Comparison of ENCODE assay signal across 7 mouse cellular contexts in genomic region chr13:49216220-49216552, GRCm38 (mm10). TPM values are rescaled to one million over a fixed set of nuclear protein-coding genes. Genes with fewer than 3 reads are reported as not detected.
DNase-seq lines count a peak whose midpoint lies in the region; ATAC-seq and TF ChIP-seq lines count a peak whose summit lies in the region.

No protein-coding gene starts in this region.

- H3K4me3 ChIP-seq in lung, embryonic 16.5 days (ENCODE audit: low read length) = peak overlapping the region; percentile 89
- peak overlapping the region; percentile 82 for H3K4me3 ChIP-seq in forebrain, embryonic 10.5 days
- H3K4me3 ChIP-seq in limb, embryonic 14.5 days (replicated peaks; ENCODE audit: low read length) = peak overlapping the region; percentile 91
- peak overlapping the region; percentile 85 for H3K4me3 ChIP-seq in stomach, embryonic 14.5 days (ENCODE audit: low read depth, low read length)

- peak overlapping the region; percentile 81 for H3K4me2 ChIP-seq in lung, embryonic 16.5 days (ENCODE audit: low read depth, low read length)
- peak overlapping the region; percentile 55 for H3K4me2 ChIP-seq in limb, embryonic 14.5 days (replicated peaks; ENCODE audit: low read depth, low read length, severe bottlenecking)
- peak overlapping the region; percentile 74 for H3K4me2 ChIP-seq in stomach, embryonic 14.5 days (replicated peaks; ENCODE audit: low read depth, low read length)

- no peak for DNase-seq in lung, postnatal 10 days
- DNase-seq in forebrain, embryonic 10.5 days (ENCODE audit: extremely low spot score, low spot score) = no peak
- no peak for DNase-seq in limb, embryonic 14.5 days (ENCODE audit: low spot score)
- DNase-seq in c-Kit-positive CD71-positive TER-119-positive erythroid progenitor cells, embryonic 14.5 days (ENCODE audit: low spot score) = no peak
- no peak for DNase-seq in cerebellum, postnatal 10 days

- peaks cover 24% of the 10 kb centered on the region for H3K4me1 ChIP-seq in lung, embryonic 16.5 days (replicated peaks; ENCODE audit: control insufficient read depth, insufficient read depth, low read length)
- H3K4me1 ChIP-seq in forebrain, embryonic 10.5 days = peaks cover 82% of the 10 kb centered on the region
- peaks cover 23% of the 10 kb centered on the region for H3K4me1 ChIP-seq in limb, embryonic 14.5 days (ENCODE audit: control insufficient read depth, insufficient read depth, low read length)
- peaks cover 20% of the 10 kb centered on the region; the same call in 1 of the 2 replicates for H3K4me1 ChIP-seq in stomach, embryonic 14.5 days (ENCODE audit: control insufficient read depth, insufficient read depth, low read length)

- 4% methylated on average over 17 of the region's 17 CpGs for WGBS in lung, embryonic 16.5 days
- 2% methylated on average over 17 of the region's 17 CpGs for WGBS in forebrain, embryonic 10.5 days
- WGBS in limb, embryonic 14.5 days = under 1% methylated on average over 17 of the region's 17 CpGs
- 5% methylated on average over 17 of the region's 17 CpGs for WGBS in stomach, embryonic 14.5 days

- no peaks in the 10 kb centered on the region; the same call in 1 of the 2 replicates for H3K27me3 ChIP-seq in lung, embryonic 16.5 days (ENCODE audit: control insufficient read depth, insufficient read depth, low read depth, low read length)
- H3K27me3 ChIP-seq in forebrain, embryonic 10.5 days (ENCODE audit: poor library complexity, severe bottlenecking) = peaks cover 49% of the 10 kb centered on the region
- H3K27me3 ChIP-seq in limb, embryonic 14.5 days (ENCODE audit: control insufficient read depth, insufficient read depth, low read length) = no peaks in the 10 kb centered on the region
- no peaks in the 10 kb centered on the region for H3K27me3 ChIP-seq in stomach, embryonic 14.5 days (ENCODE audit: control insufficient read depth, insufficient read depth, low read length)

- peaks cover 3% of the 10 kb centered on the region; the same call in 1 of the 2 replicates for H3K9me3 ChIP-seq in lung, embryonic 16.5 days (ENCODE audit: control insufficient read depth, low read length)
- peaks cover 3% of the 10 kb centered on the region; the same call in 1 of the 2 replicates for H3K9me3 ChIP-seq in forebrain, embryonic 10.5 days
- H3K9me3 ChIP-seq in limb, embryonic 14.5 days (ENCODE audit: control insufficient read depth, low read length) = no peaks in the 10 kb centered on the region
- H3K9me3 ChIP-seq in stomach, embryonic 14.5 days (ENCODE audit: control insufficient read depth, low read depth, low read length) = no peaks in the 10 kb centered on the region; the same call in 1 of the 2 replicates

- TF ChIP-seq POLR2A in limb, embryonic 14.5 days (IDR thresholded peaks at IDR 0.05; ENCODE audit: borderline replicate concordance, extremely low read depth, insufficient read depth, insufficient read length) = no peak

- no peaks in the 10 kb centered on the region for H3K36me3 ChIP-seq in lung, embryonic 16.5 days (ENCODE audit: control insufficient read depth, insufficient read depth, low read length)
- H3K36me3 ChIP-seq in forebrain, embryonic 10.5 days (replicated peaks) = no peaks in the 10 kb centered on the region
- no peaks in the 10 kb centered on the region for H3K36me3 ChIP-seq in limb, embryonic 14.5 days (ENCODE audit: control insufficient read depth, insufficient read depth, low read length)
- no peaks in the 10 kb centered on the region for H3K36me3 ChIP-seq in stomach, embryonic 14.5 days (ENCODE audit: control insufficient read depth, insufficient read depth, low read length)

- H3K9ac ChIP-seq in lung, embryonic 16.5 days (ENCODE audit: low read length) = peak overlapping the region; percentile 88
- H3K9ac ChIP-seq in limb, embryonic 14.5 days (ENCODE audit: low read depth, low read length, severe bottlenecking) = peak overlapping the region; percentile 85
- peak overlapping the region; percentile 30; the same call in 1 of the 2 replicates for H3K9ac ChIP-seq in stomach, embryonic 14.5 days (replicated peaks; ENCODE audit: low read depth, low read length)

- H3K27ac ChIP-seq in lung, embryonic 16.5 days (ENCODE audit: low read length) = peak overlapping the region; percentile 87
- peak overlapping the region; percentile 88 for H3K27ac ChIP-seq in forebrain, embryonic 10.5 days
- H3K27ac ChIP-seq in limb, embryonic 14.5 days (replicated peaks; ENCODE audit: low read depth, low read length) = peak overlapping the region; percentile 67
- H3K27ac ChIP-seq in stomach, embryonic 14.5 days (ENCODE audit: low read length) = peak overlapping the region; percentile 75

- peak; percentile 62 for ATAC-seq in lung, embryonic 16.5 days (ENCODE audit: low read depth)
- ATAC-seq in limb, embryonic 14.5 days (ENCODE audit: low FRiP score, low read depth) = peak; percentile 63
- peak; percentile 62 for ATAC-seq in stomach, embryonic 14.5 days (ENCODE audit: insufficient number of reproducible peaks, insufficient read depth, low FRiP score, low read depth)

RNA-seq across cellular contexts. Expression of gene Card19, which starts 0.3 kb away (rescaled TPM):
- polyA plus RNA-seq in lung, embryonic 16.5 days (2015; fragmentation: Nextera tagmentation; extraction: Ambion mirVana) = 48.7 and 57.1 TPM in 2 replicates
- 21.0 and 22.1 TPM in 2 replicates for polyA plus RNA-seq in forebrain, embryonic 10.5 days (2016; fragmentation: Nextera tagmentation; extraction: Ambion mirVana)
- 71.3 and 93.1 TPM in 2 replicates for polyA plus RNA-seq in limb, embryonic 14.5 days (2012; rRNA removed)
- polyA plus RNA-seq in limb, embryonic 14.5 days (2014; fragmentation: Nextera tagmentation; extraction: Ambion mirVana) = 67.1 and 71.4 TPM in 2 replicates
- 48.5 and 57.0 TPM in 2 replicates for polyA plus RNA-seq in stomach, embryonic 14.5 days (2014; fragmentation: Nextera tagmentation; extraction: Ambion mirVana)

RNA-seq across cellular contexts. Expression of gene Ninj1, which starts 28.9 kb away (rescaled TPM):
- 46.8 and 47.5 TPM in 2 replicates for polyA plus RNA-seq in lung, embryonic 16.5 days (2015; fragmentation: Nextera tagmentation; extraction: Ambion mirVana)
- polyA plus RNA-seq in forebrain, embryonic 10.5 days (2016; fragmentation: Nextera tagmentation; extraction: Ambion mirVana) = 22.7 and 24.1 TPM in 2 replicates
- 67.4 and 81.1 TPM in 2 replicates for polyA plus RNA-seq in limb, embryonic 14.5 days (2012; rRNA removed)
- 60.2 and 61.5 TPM in 2 replicates for polyA plus RNA-seq in limb, embryonic 14.5 days (2014; fragmentation: Nextera tagmentation; extraction: Ambion mirVana)
- 48.8 and 54.5 TPM in 2 replicates for polyA plus RNA-seq in stomach, embryonic 14.5 days (2014; fragmentation: Nextera tagmentation; extraction: Ambion mirVana)

RNA-seq across cellular contexts. Expression of gene Susd3, which starts 32.3 kb away (rescaled TPM):
- 1.6 and 2.2 TPM in 2 replicates for polyA plus RNA-seq in lung, embryonic 16.5 days (2015; fragmentation: Nextera tagmentation; extraction: Ambion mirVana)
- 0.82 and 0.95 TPM in 2 replicates for polyA plus RNA-seq in forebrain, embryonic 10.5 days (2016; fragmentation: Nextera tagmentation; extraction: Ambion mirVana)
- polyA plus RNA-seq in limb, embryonic 14.5 days (2012; rRNA removed) = 2.1 and 2.6 TPM in 2 replicates
- polyA plus RNA-seq in limb, embryonic 14.5 days (2014; fragmentation: Nextera tagmentation; extraction: Ambion mirVana) = 2.2 and 2.8 TPM in 2 replicates
- polyA plus RNA-seq in stomach, embryonic 14.5 days (2014; fragmentation: Nextera tagmentation; extraction: Ambion mirVana) = 0.95 and 1.8 TPM in 2 replicates

Comparison
In these comparisons a context has a peak if more than half of its experiments do, and no peak if none do; other contexts are left out.
1. H3K9ac ChIP-seq: peak in every context shown above with its lines; median percentile 88 in lung, embryonic 16.5 days; 85 in limb, embryonic 14.5 days; 30 in stomach, embryonic 14.5 days.